Mouse (Mus musculus) lung, embryonic 16.5 days (tissue): ENCODE results near the gene Zfp628. TPM values are rescaled to one million over a fixed set of nuclear protein-coding genes. Genes with fewer than 3 reads are reported as not detected.

Experiments used
- ATAC-seq: fragments of 200-750 bp; cut with Nextera tagmentation; 2 replicates; pipeline ENCODE4 v1.8.0; 2017; ENCODE audit warnings: low read depth, mild to moderate bottlenecking, moderate library complexity
- H3K27ac ChIP-seq: fragments of 300-500 bp; sonication (generic); 2 replicates; pipeline ENCODE4 v1.5.1; 2014; ENCODE audit warnings: mild to moderate bottlenecking, control low read depth, low read length
- H3K27me3 ChIP-seq: fragments of 300-500 bp; sonication (generic); 2 replicates; pipeline ENCODE4 v1.6.1; 2014; ENCODE audit warnings: low read depth, low read length, mixed read lengths; ENCODE audit not compliant: control insufficient read depth, insufficient read depth
- H3K36me3 ChIP-seq: fragments of 300-500 bp; sonication (generic); 2 replicates; pipeline ENCODE4 v1.6.1; 2014; ENCODE audit warnings: low read length; ENCODE audit not compliant: control insufficient read depth, insufficient read depth
- H3K4me1 ChIP-seq: fragments of 300-500 bp; sonication (generic); replicated peaks from 2 replicates; pipeline ENCODE4 v1.6.1; 2014; ENCODE audit warnings: low read length, mixed read lengths; ENCODE audit not compliant: control insufficient read depth, insufficient read depth
- H3K4me2 ChIP-seq: fragments of 300-500 bp; sonication (generic); 2 replicates; pipeline ENCODE4 v1.6.1; 2014; ENCODE audit warnings: low read depth, low read length, control low read depth
- H3K4me3 ChIP-seq: fragments of 300-500 bp; sonication (generic); 2 replicates; pipeline ENCODE4 v1.5.1; 2014; ENCODE audit warnings: mild to moderate bottlenecking, low read length, control low read depth
- H3K9ac ChIP-seq: fragments of 300-500 bp; sonication (generic); 2 replicates; pipeline ENCODE4 v1.6.1; 2014; ENCODE audit warnings: low read length, control low read depth
- H3K9me3 ChIP-seq: fragments of 300-500 bp; sonication (generic); 2 replicates; pipeline ENCODE4 v1.6.1; 2016; ENCODE audit warnings: low read length; ENCODE audit not compliant: control insufficient read depth
- WGBS: fragments of 180-500 bp; shearing (Covaris S2); extraction: QIAGEN DNeasy Blood & Tissue Kit; methylation state at CpG from one replicate; pipeline ENCODE4 v1.1.7; 2014; 5-methylcytosine and 5-hydroxymethylcytosine counted together
- polyA plus RNA-seq: library from polyadenylated mRNA; unstranded; fragments of >200 nt; fragmentation: Nextera tagmentation; extraction: Ambion mirVana; gene quantifications from 2 replicates; pipeline ENCODE4 v1.2.1, GENCODE M21; 2015

Zfp628 gene
- polyA plus RNA-seq, 1 experiment from 2014 or later: 3.4 TPM

- H3K27ac ChIP-seq: no peak overlapping the region
- H3K9ac ChIP-seq: no peak overlapping the region
- no peaks in the 10 kb centered on the region for H3K36me3 ChIP-seq
- 25% methylated on average over 4 of the region's 4 CpGs for WGBS
- no peaks in the 10 kb centered on the region for H3K4me1 ChIP-seq
- H3K4me3 ChIP-seq: no peak overlapping the region
- ATAC-seq: no peak
- no peak overlapping the region for H3K4me2 ChIP-seq
- H3K9me3 ChIP-seq: no peaks in the 10 kb centered on the region
- no peaks in the 10 kb centered on the region for H3K27me3 ChIP-seq
These were observed 28.3 kb upstream of the Zfp628 start for GRCm38 (mm10) chr7:4886680-4887079.

GRCm38 (mm10) chr7:4895186-4895585 is 19.8 kb upstream of the Zfp628 start:
- Histone ChIP-seq H3K9me3 (no peaks in the 10 kb centered on the region), H3K27ac (no peak overlapping the region), H3K4me2 (no peak overlapping the region), H3K9ac (no peak overlapping the region), H3K36me3 (no peaks in the 10 kb centered on the region), H3K4me3 (no peak overlapping the region), H3K4me1 (peaks cover 4% of the 10 kb centered on the region), H3K27me3 (peaks cover 7% of the 10 kb centered on the region; the same call in 1 of the 2 replicates)
- no peak for ATAC-seq
- 42% methylated on average over 10 of the region's 11 CpGs for WGBS

- no peak overlapping the region for H3K27ac ChIP-seq
- ATAC-seq: peak; percentile 47; the same call in 1 of the 2 replicates
- peaks cover 7% of the 10 kb centered on the region; the same call in 1 of the 2 replicates for H3K27me3 ChIP-seq
- H3K9ac ChIP-seq: peak overlapping the region; percentile 45
- H3K4me2 ChIP-seq: peak overlapping the region; percentile 51
- 17% methylated on average over 18 of the region's 18 CpGs for WGBS
- H3K4me1 ChIP-seq: peaks cover 4% of the 10 kb centered on the region
- H3K36me3 ChIP-seq: no peaks in the 10 kb centered on the region
- peak overlapping the region; percentile 29 for H3K4me3 ChIP-seq
- no peaks in the 10 kb centered on the region for H3K9me3 ChIP-seq
These were observed 16.0 kb upstream of the Zfp628 start for GRCm38 (mm10) chr7:4898851-4899648.

- Histone ChIP-seq H3K9me3 (no peaks in the 10 kb centered on the region), H3K9ac (peak overlapping the region; percentile 45), H3K4me1 (peaks cover 4% of the 10 kb centered on the region), H3K27ac (no peak overlapping the region), H3K4me3 (peak overlapping the region; percentile 29), H3K27me3 (peaks cover 7% of the 10 kb centered on the region; the same call in 1 of the 2 replicates), H3K36me3 (no peaks in the 10 kb centered on the region), H3K4me2 (peak overlapping the region; percentile 51)
- ATAC-seq: peak; percentile 37; the same call in 1 of the 2 replicates
- WGBS: 5% methylated on average over 19 of the region's 19 CpGs
These were observed 15.1 kb upstream of the Zfp628 start for GRCm38 (mm10) chr7:4899649-4900522.

- WGBS: 17% methylated on average over 9 of the region's 11 CpGs
- no peak overlapping the region for H3K9ac ChIP-seq
- no peaks in the 10 kb centered on the region for H3K9me3 ChIP-seq
- peaks cover 4% of the 10 kb centered on the region for H3K4me1 ChIP-seq
- H3K4me2 ChIP-seq: peak overlapping the region; percentile 51
- ATAC-seq: no peak
- H3K27me3 ChIP-seq: peaks cover 7% of the 10 kb centered on the region; the same call in 1 of the 2 replicates
- H3K27ac ChIP-seq: no peak overlapping the region
- no peaks in the 10 kb centered on the region for H3K36me3 ChIP-seq
- H3K4me3 ChIP-seq: peak overlapping the region; percentile 9; the same call in 1 of the 2 replicates
These were observed 14.5 kb upstream of the Zfp628 start for GRCm38 (mm10) chr7:4900523-4900851.

- H3K4me1 ChIP-seq: peaks cover 4% of the 10 kb centered on the region
- H3K27me3 ChIP-seq: peaks cover 7% of the 10 kb centered on the region; the same call in 1 of the 2 replicates
- no peak overlapping the region for H3K27ac ChIP-seq
- H3K4me2 ChIP-seq: no peak overlapping the region
- no peaks in the 10 kb centered on the region for H3K9me3 ChIP-seq
- no peak for ATAC-seq
- WGBS: 50% methylated on average over 8 of the region's 8 CpGs
- no peak overlapping the region for H3K4me3 ChIP-seq
- no peaks in the 10 kb centered on the region for H3K36me3 ChIP-seq
- H3K9ac ChIP-seq: no peak overlapping the region
These were observed 13.8 kb upstream of the Zfp628 start for GRCm38 (mm10) chr7:4901171-4901570.

GRCm38 (mm10) chr7:4902404-4902803 is 12.6 kb upstream of the Zfp628 start:
- Histone ChIP-seq H3K4me1 (peaks cover 4% of the 10 kb centered on the region), H3K9me3 (no peaks in the 10 kb centered on the region), H3K9ac (no peak overlapping the region), H3K27ac (no peak overlapping the region), H3K36me3 (no peaks in the 10 kb centered on the region), H3K4me3 (no peak overlapping the region), H3K27me3 (peaks cover 7% of the 10 kb centered on the region; the same call in 1 of the 2 replicates), H3K4me2 (no peak overlapping the region)
- no peak for ATAC-seq
- WGBS: 74% methylated on average over 9 of the region's 9 CpGs

- Histone ChIP-seq H3K4me3 (no peak within 1 kb of the TSS), H3K27me3 (no peaks in the 10 kb centered on the region), H3K9me3 (no peaks in the 10 kb centered on the region), H3K4me2 (no peak within 1 kb of the TSS), H3K36me3 (no peaks in the 10 kb centered on the region), H3K27ac (no peak within 1 kb of the TSS), H3K9ac (no peak within 1 kb of the TSS), H3K4me1 (no peaks in the 10 kb centered on the region; the same call in 1 of the 2 replicates)
- no peak for ATAC-seq
- WGBS: 62% methylated on average over 10 of the region's 10 CpGs
These were observed 8.5 kb upstream of the Zfp628 start, which contains the start of gene Gm36210 for GRCm38 (mm10) chr7:4906466-4906950. TSS of gene Gm36210 (minus strand) at chr7:4906516.

GRCm38 (mm10) chr7:4911561-4911960 is 3.5 kb upstream of the Zfp628 start:
- peaks cover 9% of the 10 kb centered on the region for H3K4me1 ChIP-seq
- 20% methylated on average over 9 of the region's 9 CpGs for WGBS
- ATAC-seq: no peak
- H3K36me3 ChIP-seq: no peaks in the 10 kb centered on the region
- H3K4me3 ChIP-seq: no peak overlapping the region
- H3K4me2 ChIP-seq: no peak overlapping the region
- H3K27ac ChIP-seq: no peak overlapping the region
- H3K9me3 ChIP-seq: no peaks in the 10 kb centered on the region
- H3K27me3 ChIP-seq: no peaks in the 10 kb centered on the region
- H3K9ac ChIP-seq: no peak overlapping the region
